Mouse (Mus musculus) testis, adult 2 months (tissue): ENCODE results near the gene Traf4. TPM values are rescaled to one million over a fixed set of nuclear protein-coding genes. Genes with fewer than 3 reads are reported as not detected.

ENCODE experiments used
- H3K27ac ChIP-seq: fragments of 200-500 bp; 2 replicates; pipeline ENCODE4 v1.5.1; 2012; ENCODE audit warnings: low read depth, low read length; ENCODE audit not compliant: control insufficient read depth, insufficient read depth
- H3K27me3 ChIP-seq: fragments of 200-500 bp; 2 replicates; pipeline ENCODE4 v1.6.1; 2012; ENCODE audit warnings: mild to moderate bottlenecking, low read length, moderate library complexity; ENCODE audit not compliant: control insufficient read depth, insufficient read depth
- H3K36me3 ChIP-seq: fragments of 200-500 bp; 2 replicates; pipeline ENCODE4 v1.6.1; 2012; ENCODE audit warnings: mild to moderate bottlenecking, low read length; ENCODE audit not compliant: control insufficient read depth, insufficient read depth
- H3K4me1 ChIP-seq: fragments of 200-500 bp; 2 replicates; pipeline ENCODE4 v1.6.1; 2012; ENCODE audit warnings: low read length; ENCODE audit not compliant: control insufficient read depth, insufficient read depth
- H3K4me3 ChIP-seq: fragments of 200-500 bp; 2 replicates; pipeline ENCODE4 v1.5.1; 2012; ENCODE audit warnings: low read depth, mild to moderate bottlenecking, low read length, moderate library complexity, mixed read lengths; ENCODE audit not compliant: control insufficient read depth
- CTCF ChIP-seq: fragments of 200-500 bp; IDR thresholded peaks from 2 replicates; pipeline ENCODE4 v1.5.1; 2012; ENCODE audit warnings: low read depth, mild to moderate bottlenecking, inconsistent platforms, low read length, moderate library complexity; ENCODE audit not compliant: control insufficient read depth, insufficient read depth, insufficient replicate concordance
- POLR2A ChIP-seq: fragments of 200-500 bp; IDR thresholded peaks from 2 replicates; pipeline ENCODE4 v1.6.1; 2012; ENCODE audit warnings: low read depth, mild to moderate bottlenecking, inconsistent platforms, low read length, moderate library complexity; ENCODE audit not compliant: control insufficient read depth
- polyA plus RNA-seq: library from polyadenylated mRNA; depleted of rRNA; stranded (reverse); fragments of >200 nt; gene quantifications from 2 replicates; pipeline ENCODE4 v1.2.3, GENCODE M21; 2012

Traf4 gene
- polyA plus RNA-seq, 1 experiment, result 9.5 TPM

GRCm38 (mm10) chr11:78134344-78134743 lies 31.0 kb downstream of the Traf4 start:
- Histone ChIP-seq H3K36me3 (no peaks in the 10 kb centered on the region), H3K27ac (no peak overlapping the region), H3K27me3 (no peaks in the 10 kb centered on the region), H3K4me3 (no peak overlapping the region), H3K4me1 (no peaks in the 10 kb centered on the region; the same call in 1 of the 2 replicates)
- no peak for TF ChIP-seq POLR2A
- no peak for TF ChIP-seq CTCF

GRCm38 (mm10) chr11:78133915-78134314 lies 31.5 kb downstream of the Traf4 start:
- H3K27me3 ChIP-seq, result no peaks in the 10 kb centered on the region
- no peak overlapping the region for H3K27ac ChIP-seq
- H3K4me3 ChIP-seq, result no peak overlapping the region
- no peaks in the 10 kb centered on the region for H3K36me3 ChIP-seq
- TF ChIP-seq POLR2A (no peak), CTCF (no peak)
- H3K4me1 ChIP-seq, result no peaks in the 10 kb centered on the region; the same call in 1 of the 2 replicates

GRCm38 (mm10) chr11:78129458-78129857 lies 35.9 kb downstream of the Traf4 start:
- no peaks in the 10 kb centered on the region for H3K36me3 ChIP-seq
- TF ChIP-seq CTCF (no peak), POLR2A (no peak)
- no peaks in the 10 kb centered on the region for H3K27me3 ChIP-seq
- no peaks in the 10 kb centered on the region for H3K4me1 ChIP-seq
- no peak overlapping the region for H3K4me3 ChIP-seq
- H3K27ac ChIP-seq, result no peak overlapping the region

DNA sequence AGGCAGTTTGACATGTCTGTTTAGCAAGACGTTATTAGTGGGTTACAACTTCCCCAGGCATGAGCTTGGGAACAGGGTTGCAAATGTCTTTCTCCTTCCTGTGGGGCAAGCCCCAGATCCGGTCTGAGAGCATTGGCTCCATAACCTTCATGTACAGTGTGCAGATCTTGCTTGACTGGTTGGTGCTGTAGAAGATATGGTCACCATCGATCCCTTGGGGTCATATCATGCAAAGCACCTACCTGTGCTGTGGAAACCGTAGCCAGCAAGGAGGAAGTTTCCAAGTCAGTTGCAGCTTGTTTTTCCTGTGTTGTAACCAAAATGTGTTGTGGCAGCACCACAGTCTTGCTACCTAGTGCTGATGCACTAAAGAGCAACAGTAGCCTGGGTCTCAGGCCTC lies 38.6 kb downstream of the Traf4 start:
- TF ChIP-seq POLR2A, result no peak
- TF ChIP-seq CTCF, result no peak
- Histone ChIP-seq H3K36me3 (no peaks in the 10 kb centered on the region), H3K4me1 (no peaks in the 10 kb centered on the region), H3K4me3 (no peak overlapping the region), H3K27ac (no peak overlapping the region), H3K27me3 (no peaks in the 10 kb centered on the region)

DNA sequence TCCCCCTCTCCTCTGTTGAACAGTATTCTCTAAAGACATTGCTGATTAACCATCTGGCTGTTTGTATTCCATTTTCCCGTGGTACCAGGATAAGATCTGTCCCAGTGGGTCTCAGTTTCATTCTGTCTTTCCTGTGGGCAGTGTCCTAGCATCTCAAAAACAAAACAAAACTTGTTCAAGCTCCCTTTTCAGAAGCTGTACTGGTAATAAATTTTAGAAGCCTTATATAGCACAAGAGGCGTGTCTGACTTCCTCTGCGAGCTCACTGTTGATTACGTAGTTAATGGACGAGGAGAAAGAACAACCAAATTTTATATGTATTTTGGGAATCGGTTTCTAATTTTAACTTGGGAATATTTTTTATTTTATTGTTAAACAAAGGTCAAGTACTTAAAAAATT lies 39.7 kb downstream of the Traf4 start:
- Histone ChIP-seq H3K36me3 (no peaks in the 10 kb centered on the region), H3K27ac (no peak overlapping the region), H3K27me3 (no peaks in the 10 kb centered on the region), H3K4me1 (no peaks in the 10 kb centered on the region), H3K4me3 (no peak overlapping the region)
- no peak for TF ChIP-seq CTCF
- TF ChIP-seq POLR2A, result no peak

DNA sequence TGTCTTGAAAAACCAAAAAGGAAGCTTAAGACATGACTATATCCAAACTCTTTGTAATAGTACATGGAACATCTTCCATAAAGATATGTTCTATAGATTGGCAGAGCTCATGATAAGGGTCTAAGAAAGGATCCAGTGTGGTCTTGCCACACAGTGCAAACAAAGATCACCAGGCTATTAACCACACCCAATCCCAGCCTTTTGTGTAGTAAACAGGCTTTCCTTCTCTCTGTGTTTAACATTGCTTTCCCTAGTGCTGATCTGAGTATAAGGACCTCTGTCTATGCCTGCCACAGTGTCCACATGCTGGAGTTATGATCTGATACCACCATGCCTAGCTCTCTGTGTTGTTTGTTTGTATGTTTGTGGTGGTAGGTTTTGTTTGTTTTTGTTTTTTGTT lies 41.6 kb downstream of the Traf4 start:
- Histone ChIP-seq H3K36me3 (no peaks in the 10 kb centered on the region), H3K27me3 (no peaks in the 10 kb centered on the region), H3K27ac (no peak overlapping the region), H3K4me3 (no peak overlapping the region), H3K4me1 (no peaks in the 10 kb centered on the region)
- TF ChIP-seq CTCF (no peak), POLR2A (no peak)

DNA sequence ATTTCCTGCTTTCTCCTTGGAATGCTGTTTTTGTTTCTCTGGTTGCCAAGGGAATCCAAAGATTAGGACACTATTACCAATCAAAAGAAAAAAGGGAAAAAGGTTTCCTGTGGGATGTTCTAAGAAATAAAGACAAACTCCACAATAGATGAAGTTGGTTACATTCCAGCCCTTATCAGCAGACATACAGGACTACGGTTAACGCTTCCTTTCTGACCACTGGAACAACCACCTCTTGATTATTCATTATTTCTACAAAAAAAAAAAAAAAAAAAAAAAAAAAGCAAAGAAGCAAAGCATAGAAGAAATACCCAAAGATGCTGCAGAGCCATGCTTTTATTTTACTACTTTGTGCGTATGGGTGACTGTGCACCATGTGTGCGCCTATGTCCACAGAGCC lies 42.6 kb downstream of the Traf4 start:
- Histone ChIP-seq H3K27me3 (no peaks in the 10 kb centered on the region), H3K36me3 (no peaks in the 10 kb centered on the region), H3K4me3 (no peak overlapping the region), H3K27ac (no peak overlapping the region), H3K4me1 (no peaks in the 10 kb centered on the region)
- no peak for TF ChIP-seq POLR2A
- no peak for TF ChIP-seq CTCF

DNA sequence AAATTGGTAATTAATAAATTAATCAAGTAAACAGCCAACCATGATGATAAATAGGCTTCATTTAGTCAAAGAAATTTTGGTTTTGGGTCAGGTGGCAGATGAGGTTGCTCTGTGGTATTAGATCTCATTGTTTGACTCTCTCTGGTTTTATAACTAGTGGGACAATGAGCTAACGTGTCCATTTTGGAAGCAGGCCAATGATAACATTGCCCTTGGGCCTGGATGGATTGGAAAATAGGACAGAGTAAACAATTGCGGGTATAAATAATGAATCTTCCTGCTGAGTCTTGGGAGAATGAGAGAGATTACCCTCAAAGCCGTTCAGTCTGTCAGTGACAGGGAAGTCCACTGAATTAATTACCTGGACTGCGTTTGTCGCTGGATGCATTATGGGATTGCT lies 44.2 kb downstream of the Traf4 start:
- H3K27me3 ChIP-seq, result no peaks in the 10 kb centered on the region
- no peak for TF ChIP-seq POLR2A
- TF ChIP-seq CTCF, result no peak
- H3K27ac ChIP-seq, result no peak overlapping the region
- no peak overlapping the region for H3K4me3 ChIP-seq
- no peaks in the 10 kb centered on the region for H3K36me3 ChIP-seq
- H3K4me1 ChIP-seq, result no peaks in the 10 kb centered on the region; the same call in 1 of the 2 replicates
